Mouse (Mus musculus) myocyte (in vitro differentiated cells): ENCODE results near the gene Gm7075. TPM values are rescaled to one million over a fixed set of nuclear protein-coding genes. Genes with fewer than 3 reads are reported as not detected.
"Not testable (repeated sequence)": the region's sequence is repeated elsewhere in the genome, so short reads cannot be mapped to it uniquely, and the experiment has no call there.

Source experiments
- H3K27me3 ChIP-seq: one replicate; pipeline ENCODE4 v1.6.1; 2011; ENCODE audit not compliant: control insufficient read depth, insufficient read depth, insufficient read length
- H3K36me3 ChIP-seq: one replicate; pipeline ENCODE4 v1.6.1; 2011; ENCODE audit not compliant: control insufficient read depth, insufficient read depth
- H3K4me2 ChIP-seq: one replicate; pipeline ENCODE4 v1.6.1; 2011; ENCODE audit warnings: low read depth, control low read depth
- H3K4me3 ChIP-seq: one replicate; pipeline ENCODE4 v1.5.1; 2011; ENCODE audit warnings: mild to moderate bottlenecking, control low read depth, moderate library complexity
- H3K79me2 ChIP-seq: one replicate; pipeline ENCODE4 v1.6.1; 2011; ENCODE audit not compliant: control insufficient read depth, insufficient read depth
- H3ac ChIP-seq: one replicate; pipeline ENCODE4 v1.6.1; 2011; ENCODE audit not compliant: control insufficient read depth, insufficient read length
- CEBPB ChIP-seq: IDR thresholded peaks from 2 replicates; pipeline ENCODE4 v1.6.1; 2011; ENCODE audit warnings: mild to moderate bottlenecking, moderate library complexity; ENCODE audit not compliant: poor library complexity, insufficient read depth, severe bottlenecking
- E2F4 ChIP-seq: IDR thresholded peaks from one replicate; pipeline ENCODE4 v1.6.1; 2011; ENCODE audit warnings: mild to moderate bottlenecking, control low read depth, moderate library complexity; ENCODE audit not compliant: insufficient read depth
- MAX ChIP-seq: IDR thresholded peaks from one replicate; pipeline ENCODE4 v1.6.1; 2011; ENCODE audit warnings: low read depth, mild to moderate bottlenecking, control low read depth
- MYOD1 ChIP-seq, 3 experiments: IDR thresholded peaks; one replicate each; pipeline ENCODE4 v1.6.1; 2011; ENCODE audit warnings: control low read depth in 2 of 3, low read depth in 2 of 3, mild to moderate bottlenecking in 2 of 3, moderate library complexity in 1 of 3; ENCODE audit not compliant: insufficient read length in 2 of 3, control insufficient read depth in 1 of 3
- MYOG ChIP-seq, 3 experiments: IDR thresholded peaks; one replicate each; pipeline ENCODE4 v1.6.1; 2011; ENCODE audit warnings: control low read depth in 2 of 3, low read depth in 2 of 3, mild to moderate bottlenecking in 2 of 3; ENCODE audit not compliant: insufficient read length in 2 of 3, control insufficient read depth in 1 of 3, insufficient read depth in 1 of 3
- POLR2A ChIP-seq: IDR thresholded peaks from one replicate; pipeline ENCODE4 v1.6.1; 2011; ENCODE audit warnings: low read depth, mild to moderate bottlenecking, control low read depth, moderate library complexity; ENCODE audit not compliant: insufficient read length
- POLR2AphosphoS2 ChIP-seq: IDR thresholded peaks from one replicate; pipeline ENCODE4 v1.6.1; 2011; ENCODE audit warnings: low read depth, control low read depth; ENCODE audit not compliant: insufficient read length
- REST ChIP-seq: IDR thresholded peaks from one replicate; pipeline ENCODE4 v1.6.1; 2011; ENCODE audit warnings: mild to moderate bottlenecking, control low read depth, moderate library complexity; ENCODE audit not compliant: insufficient read depth, insufficient read length
- SRF ChIP-seq: IDR thresholded peaks from one replicate; pipeline ENCODE4 v1.6.1; 2011; ENCODE audit warnings: low read depth; ENCODE audit not compliant: control insufficient read depth, insufficient read length
- TCF12 ChIP-seq: IDR thresholded peaks from one replicate; pipeline ENCODE4 v1.6.1; 2011; ENCODE audit warnings: mild to moderate bottlenecking, control low read depth; ENCODE audit not compliant: poor library complexity, insufficient read depth, severe bottlenecking
- TCF3 ChIP-seq: IDR thresholded peaks from one replicate; pipeline ENCODE4 v1.6.1; 2011; ENCODE audit warnings: low read depth, control low read depth; ENCODE audit not compliant: insufficient read length
- USF1 ChIP-seq: IDR thresholded peaks from one replicate; pipeline ENCODE4 v1.6.1; 2011; ENCODE audit warnings: low read depth, mild to moderate bottlenecking, control low read depth, moderate library complexity
- polyA plus RNA-seq: library from polyadenylated mRNA; unstranded; fragments of >200 nt; fragmentation: generic; extraction: Trizol; gene quantifications from one replicate; pipeline ENCODE4 v1.2.1, GENCODE M21; 2012; ENCODE audit warnings: missing spikeins

Gene Gm7075
- polyA plus RNA-seq, 1 experiment: not detected

DNA sequence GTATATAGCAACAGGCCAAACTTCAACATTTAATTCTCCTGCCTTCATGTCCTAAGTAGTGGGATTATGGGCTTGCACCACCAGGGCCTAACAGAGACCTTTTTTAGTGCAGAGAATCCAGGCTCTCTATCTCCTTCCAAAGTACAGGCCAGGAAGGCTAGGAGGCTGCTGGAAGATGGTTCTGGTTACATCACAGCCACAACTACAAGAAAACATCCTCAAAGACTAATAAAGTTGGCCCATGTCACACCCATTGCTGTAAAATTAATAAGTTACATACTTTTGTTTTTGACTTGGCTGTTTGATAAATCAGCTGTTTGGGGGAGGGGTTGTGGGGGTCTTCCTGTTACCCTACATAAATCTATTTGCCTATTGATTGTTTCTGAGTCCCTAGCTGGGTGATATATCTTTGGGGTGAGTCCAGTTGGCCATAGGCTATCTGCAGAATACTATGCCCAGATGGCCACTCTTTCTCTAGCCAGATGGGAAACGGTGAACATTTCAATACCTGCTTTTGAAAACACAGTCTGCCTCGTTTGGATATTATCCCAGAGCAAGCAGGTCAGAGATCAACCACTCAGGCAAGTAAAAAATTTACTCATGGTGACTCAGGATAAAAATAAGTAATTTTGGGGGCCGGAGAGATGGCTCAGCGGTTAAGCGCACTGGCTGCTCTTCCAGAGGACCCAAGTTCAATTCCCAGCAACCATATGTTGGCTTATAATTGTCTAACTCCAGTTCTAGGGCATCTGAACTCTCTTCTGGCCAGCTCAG is 18.7 kb downstream of the Gm7075 start:
- Histone ChIP-seq H3K4me2 (no peak overlapping the region), H3K36me3 (no peaks in the 10 kb centered on the region), H3K4me3 (no peak overlapping the region), H3K27me3 (no peaks in the 10 kb centered on the region), H3K79me2 (no peaks in the 10 kb centered on the region), H3ac (no peak overlapping the region)
- TF ChIP-seq MYOG (IDR thresholded peaks at IDR 0.05; ENCODE audit: control insufficient read depth in 1 of 3, insufficient read depth in 1 of 3, insufficient read length in 2 of 3, low read depth in 2 of 3) (no peak), CEBPB (no peak), TCF12 (no peak), POLR2AphosphoS2 (no peak), MAX (no peak), TCF3 (no peak), SRF (no peak), E2F4 (no peak), MYOD1 (IDR thresholded peaks at IDR 0.05; ENCODE audit: control insufficient read depth in 1 of 3, insufficient read length in 2 of 3, low read depth in 2 of 3) (no peak), REST (no peak), USF1 (no peak), POLR2A (no peak)

DNA sequence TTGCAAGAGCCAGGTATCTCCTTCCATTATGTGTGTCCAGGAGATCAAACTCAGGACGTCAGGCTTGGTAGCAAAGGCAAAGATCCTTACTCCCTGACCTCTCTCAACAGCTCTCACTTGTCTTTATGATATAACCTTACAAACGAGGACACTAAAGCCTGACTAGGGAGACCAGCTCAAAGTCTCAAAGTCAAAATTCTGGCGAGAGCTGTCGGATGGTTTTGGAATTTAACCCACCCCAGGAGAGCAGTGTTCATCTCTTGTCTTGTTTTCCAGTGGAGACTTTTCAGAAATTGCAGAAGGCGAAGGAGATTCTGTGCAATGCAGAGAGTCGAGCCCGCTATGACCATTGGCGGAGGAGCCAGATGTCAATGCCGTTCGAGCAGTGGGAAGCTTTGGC is 24.6 kb downstream of the Gm7075 start:
- no peaks in the 10 kb centered on the region for H3K36me3 ChIP-seq
- no peaks in the 10 kb centered on the region for H3K27me3 ChIP-seq
- TF ChIP-seq TCF12: no peak
- TF ChIP-seq MYOG (IDR thresholded peaks at IDR 0.05; ENCODE audit: control insufficient read depth in 1 of 3, insufficient read depth in 1 of 3, insufficient read length in 2 of 3, low read depth in 2 of 3): no peak
- no peak for TF ChIP-seq POLR2A
- no peak for TF ChIP-seq POLR2AphosphoS2
- no peak for TF ChIP-seq E2F4
- no peak for TF ChIP-seq TCF3
- no peak for TF ChIP-seq CEBPB
- no peak for TF ChIP-seq REST
- no peak for TF ChIP-seq MAX
- TF ChIP-seq SRF: no peak
- TF ChIP-seq MYOD1 (IDR thresholded peaks at IDR 0.05; ENCODE audit: control insufficient read depth in 1 of 3, insufficient read length in 2 of 3, low read depth in 2 of 3): no peak
- no peak for TF ChIP-seq USF1
- H3K79me2 ChIP-seq: no peaks in the 10 kb centered on the region
- H3K4me2 ChIP-seq: no peak overlapping the region
- H3ac ChIP-seq: no peak overlapping the region
- H3K4me3 ChIP-seq: no peak overlapping the region

DNA sequence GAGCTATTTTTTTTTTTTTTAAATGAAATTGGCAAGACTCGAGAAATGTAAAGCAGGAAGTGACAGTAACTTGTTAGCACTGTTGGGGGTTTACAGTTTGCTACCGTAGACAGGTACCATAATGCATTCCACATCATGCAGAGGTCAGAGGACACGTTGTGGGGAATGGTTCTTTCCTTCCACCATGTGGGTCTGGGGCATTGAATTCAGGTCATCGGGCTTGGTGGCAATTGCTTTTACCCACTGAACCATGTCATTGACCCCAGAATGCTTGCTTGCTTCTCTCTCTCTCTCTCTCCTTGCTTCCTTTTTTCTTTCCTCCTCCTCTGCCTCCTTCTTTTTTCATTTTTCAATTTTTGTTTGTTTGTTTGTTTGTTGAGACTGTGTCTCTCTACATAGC is 32.6 kb downstream of the Gm7075 start:
- Histone ChIP-seq H3K27me3 (no peaks in the 10 kb centered on the region), H3K79me2 (no peaks in the 10 kb centered on the region)
- TF ChIP-seq MYOD1 (IDR thresholded peaks at IDR 0.05; ENCODE audit: control insufficient read depth in 1 of 3, insufficient read length in 2 of 3, low read depth in 2 of 3): no peak
- TF ChIP-seq SRF: no peak
- TF ChIP-seq TCF12: no peak
- TF ChIP-seq USF1: no peak
- TF ChIP-seq E2F4: no peak

DNA sequence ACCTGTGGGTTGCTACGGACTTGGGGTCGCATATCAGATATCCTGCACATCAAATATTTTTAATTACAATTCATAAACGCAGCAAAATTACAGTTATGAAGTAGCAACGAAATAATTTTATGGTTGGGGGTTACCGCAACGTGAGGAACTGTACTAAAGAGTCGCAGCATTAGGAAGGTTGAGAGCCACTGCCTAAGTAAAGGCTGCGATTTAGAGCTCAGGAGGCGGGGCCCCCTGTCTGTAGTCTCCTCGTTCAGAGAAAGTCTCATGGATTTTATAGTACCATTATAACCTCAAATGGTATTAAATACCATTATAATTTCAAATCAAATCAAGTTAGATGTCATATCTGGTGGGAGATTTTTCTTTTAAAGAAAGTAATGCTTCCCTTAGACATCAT is 34.6 kb downstream of the Gm7075 start:
- Histone ChIP-seq H3K36me3 (no peaks in the 10 kb centered on the region), H3K79me2 (no peaks in the 10 kb centered on the region), H3K27me3 (no peaks in the 10 kb centered on the region), H3K4me2 (peak overlapping the region; percentile 79), H3ac (no peak overlapping the region), H3K4me3 (peak overlapping the region; percentile 17)
- no peak for TF ChIP-seq REST
- TF ChIP-seq E2F4: no peak
- TF ChIP-seq SRF: no peak
- TF ChIP-seq CEBPB: no peak
- no peak for TF ChIP-seq MYOG (IDR thresholded peaks at IDR 0.05; ENCODE audit: control insufficient read depth in 1 of 3, insufficient read depth in 1 of 3, insufficient read length in 2 of 3, low read depth in 2 of 3)
- no peak for TF ChIP-seq MAX
- no peak for TF ChIP-seq POLR2A

More for the DNA sequence above, 32.6 kb downstream of the Gm7075 start:
- Histone ChIP-seq H3K4me3 (no peak overlapping the region), H3ac (no peak overlapping the region), H3K36me3 (no peaks in the 10 kb centered on the region), H3K4me2 (no peak overlapping the region)

DNA sequence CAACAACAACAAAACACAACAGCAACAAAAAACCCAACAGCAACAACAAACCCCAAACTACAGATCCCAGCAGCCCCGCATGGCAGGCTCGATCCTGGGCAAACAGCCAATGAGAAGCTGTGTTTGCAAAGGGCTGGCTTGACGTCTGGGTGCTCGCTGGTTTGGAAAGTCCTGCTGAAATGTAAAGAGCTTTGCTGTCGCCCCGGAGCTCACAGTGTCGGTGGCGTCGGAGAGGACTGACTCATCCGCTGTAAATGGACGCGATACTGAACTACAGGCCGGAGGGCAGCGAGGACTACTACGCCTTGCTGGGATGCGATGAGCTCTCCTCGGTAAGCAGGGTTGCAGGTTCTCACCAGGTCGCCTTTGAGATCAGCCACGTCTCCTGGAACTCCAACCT is 35.1 kb downstream of the Gm7075 start:
- no peak overlapping the region for H3ac ChIP-seq
- peak overlapping the region; percentile 17 for H3K4me3 ChIP-seq
- H3K36me3 ChIP-seq: no peaks in the 10 kb centered on the region
- TF ChIP-seq MYOG (IDR thresholded peaks at IDR 0.05; ENCODE audit: control insufficient read depth in 1 of 3, insufficient read depth in 1 of 3, insufficient read length in 2 of 3, low read depth in 2 of 3) (no peak), SRF (no peak), MYOD1 (IDR thresholded peaks at IDR 0.05; ENCODE audit: control insufficient read depth in 1 of 3, insufficient read length in 2 of 3, low read depth in 2 of 3) (no peak), POLR2A (peak; percentile 46), TCF3 (no peak)
- no peaks in the 10 kb centered on the region for H3K79me2 ChIP-seq
- peak overlapping the region; percentile 79 for H3K4me2 ChIP-seq
- H3K27me3 ChIP-seq: no peaks in the 10 kb centered on the region

DNA sequence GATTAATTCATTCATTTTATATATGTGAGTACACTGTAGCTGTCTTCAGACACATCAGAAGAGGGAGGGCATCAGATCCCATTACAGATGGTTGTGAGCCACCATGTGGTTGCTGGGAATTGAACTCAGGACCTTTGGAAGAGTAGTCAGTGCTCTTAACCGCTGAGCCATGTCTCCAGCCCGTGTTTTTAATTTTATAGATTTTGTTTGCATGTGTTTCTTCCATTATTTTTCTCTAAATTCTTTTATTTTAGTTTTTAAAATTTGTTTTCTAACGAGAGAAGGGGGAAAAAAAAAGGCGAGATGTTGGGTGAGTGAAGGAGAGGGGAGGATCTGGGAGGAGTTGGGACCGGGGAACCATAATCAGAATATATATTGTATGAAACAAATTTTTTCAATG is 35.7 kb downstream of the Gm7075 start:
- Histone ChIP-seq H3K4me2 (peak overlapping the region; percentile 79), H3K4me3 (peak overlapping the region; percentile 17)
- not testable (repeated sequence) for H3K36me3 ChIP-seq, H3K27me3 ChIP-seq, H3K79me2 ChIP-seq, H3ac ChIP-seq
